Mouse (Mus musculus) intestine, postnatal 0 days (tissue): Measurements from ENCODE around the gene Tmem163. TPM values are rescaled to one million over a fixed set of nuclear protein-coding genes. Genes with fewer than 3 reads are reported as not detected.

Experiments used
- ATAC-seq: fragments of 200-750 bp; cut with Nextera tagmentation; 2 replicates; pipeline ENCODE4 v1.8.0; 2017; ENCODE audit warnings: mild to moderate bottlenecking, moderate TSS enrichment, moderate library complexity
- H3K27ac ChIP-seq: fragments of 300-500 bp; sonication (generic); 2 replicates; pipeline ENCODE4 v1.5.1; 2014; ENCODE audit warnings: mild to moderate bottlenecking, low read depth, low read length, moderate library complexity
- H3K27me3 ChIP-seq: fragments of 300-500 bp; sonication (generic); replicated peaks from 2 replicates; pipeline ENCODE4 v1.6.1; 2014; ENCODE audit warnings: low read length, mixed read lengths; ENCODE audit not compliant: control insufficient read depth, insufficient read depth
- H3K36me3 ChIP-seq: fragments of 300-500 bp; sonication (generic); 2 replicates; pipeline ENCODE4 v1.6.1; 2014; ENCODE audit warnings: mild to moderate bottlenecking, moderate library complexity; ENCODE audit not compliant: control insufficient read depth, insufficient read depth
- H3K4me1 ChIP-seq: fragments of 300-500 bp; sonication (generic); replicated peaks from 2 replicates; pipeline ENCODE4 v1.6.1; 2014; ENCODE audit warnings: antibody characterized with exemption, low read length, mixed read lengths; ENCODE audit not compliant: control insufficient read depth, insufficient read depth
- H3K4me2 ChIP-seq: fragments of 300-500 bp; sonication (generic); replicated peaks from 2 replicates; pipeline ENCODE4 v1.6.1; 2014; ENCODE audit warnings: low read depth, mild to moderate bottlenecking, moderate library complexity
- H3K4me3 ChIP-seq: fragments of 300-500 bp; sonication (generic); 2 replicates; pipeline ENCODE4 v1.5.1; 2014; ENCODE audit warnings: low read depth, low read length
- H3K9ac ChIP-seq: fragments of 300-500 bp; sonication (generic); 2 replicates; pipeline ENCODE4 v1.6.1; 2014; ENCODE audit warnings: mild to moderate bottlenecking, low read depth, low read length
- H3K9me3 ChIP-seq: fragments of 300-500 bp; sonication (generic); 2 replicates; pipeline ENCODE4 v1.6.1; 2016; ENCODE audit warnings: mixed run types; ENCODE audit not compliant: control insufficient read depth
- CTCF ChIP-seq: sonication (generic); IDR thresholded peaks from 2 replicates; pipeline ENCODE4 v1.5.1; 2016; ENCODE audit warnings: low read depth, mild to moderate bottlenecking, control low read depth, antibody characterized with exemption, moderate library complexity
- WGBS: fragments of 180-500 bp; shearing (Covaris S2); extraction: QIAGEN DNeasy Blood & Tissue Kit; methylation state at CpG from one replicate; pipeline ENCODE4 v1.1.7; 2014; 5-methylcytosine and 5-hydroxymethylcytosine counted together
- polyA plus RNA-seq: library from polyadenylated mRNA; unstranded; fragments of >200 nt; fragmentation: Nextera tagmentation; extraction: Ambion mirVana; gene quantifications from 2 replicates; pipeline ENCODE4 v1.2.1, GENCODE M21; 2015

Tmem163 gene
- polyA plus RNA-seq, 1 experiment from 2014 or later: 0.26 TPM

GRCm38 (mm10) chr1:127548078-127548477 lies 131.3 kb downstream of the Tmem163 start:
- no peak overlapping the region for H3K27ac ChIP-seq
- no peak for TF ChIP-seq CTCF
- H3K9ac ChIP-seq: no peak overlapping the region
- H3K9me3 ChIP-seq: no peaks in the 10 kb centered on the region
- ATAC-seq: no peak
- no peaks in the 10 kb centered on the region for H3K4me1 ChIP-seq
- WGBS: 80% methylated on average over 4 of the region's 4 CpGs
- no peaks in the 10 kb centered on the region for H3K36me3 ChIP-seq
- H3K4me3 ChIP-seq: no peak overlapping the region
- no peak overlapping the region for H3K4me2 ChIP-seq
- no peaks in the 10 kb centered on the region for H3K27me3 ChIP-seq

GRCm38 (mm10) chr1:127542756-127543155 lies 136.6 kb downstream of the Tmem163 start:
- no peak overlapping the region for H3K4me3 ChIP-seq
- H3K4me2 ChIP-seq: no peak overlapping the region
- no peak for TF ChIP-seq CTCF
- ATAC-seq: no peak
- H3K9ac ChIP-seq: no peak overlapping the region
- H3K4me1 ChIP-seq: no peaks in the 10 kb centered on the region
- 12% methylated on average over 1 of the region's 1 CpGs for WGBS
- no peaks in the 10 kb centered on the region for H3K27me3 ChIP-seq
- no peaks in the 10 kb centered on the region for H3K36me3 ChIP-seq
- no peak overlapping the region for H3K27ac ChIP-seq
- H3K9me3 ChIP-seq: no peaks in the 10 kb centered on the region

- Histone ChIP-seq H3K36me3 (no peaks in the 10 kb centered on the region), H3K4me3 (no peak overlapping the region), H3K27ac (no peak overlapping the region), H3K9ac (no peak overlapping the region), H3K27me3 (no peaks in the 10 kb centered on the region), H3K4me1 (no peaks in the 10 kb centered on the region), H3K9me3 (no peaks in the 10 kb centered on the region), H3K4me2 (no peak overlapping the region)
- no peak for ATAC-seq
- 88% methylated on average over 7 of the region's 7 CpGs for WGBS
- no peak for TF ChIP-seq CTCF
Observed at GRCm38 (mm10) chr1:127541931-127542330, 137.4 kb downstream of the Tmem163 start.

GRCm38 (mm10) chr1:127541522-127541921 lies 137.8 kb downstream of the Tmem163 start:
- ATAC-seq: no peak
- Histone ChIP-seq H3K36me3 (no peaks in the 10 kb centered on the region), H3K4me2 (no peak overlapping the region), H3K9me3 (no peaks in the 10 kb centered on the region), H3K27ac (no peak overlapping the region), H3K27me3 (no peaks in the 10 kb centered on the region), H3K4me1 (no peaks in the 10 kb centered on the region), H3K9ac (no peak overlapping the region), H3K4me3 (no peak overlapping the region)
- WGBS: 86% methylated on average over 4 of the region's 4 CpGs
- no peak for TF ChIP-seq CTCF

GRCm38 (mm10) chr1:127537204-127538038 lies 141.9 kb downstream of the Tmem163 start:
- Histone ChIP-seq H3K4me1 (no peaks in the 10 kb centered on the region), H3K9me3 (no peaks in the 10 kb centered on the region), H3K4me2 (no peak overlapping the region), H3K27me3 (no peaks in the 10 kb centered on the region), H3K4me3 (no peak overlapping the region), H3K27ac (no peak overlapping the region), H3K36me3 (no peaks in the 10 kb centered on the region), H3K9ac (no peak overlapping the region)
- ATAC-seq: no peak
- no peak for TF ChIP-seq CTCF
- WGBS: 26% methylated on average over 17 of the region's 17 CpGs

- WGBS: 48% methylated on average over 5 of the region's 5 CpGs
- no peak for ATAC-seq
- Histone ChIP-seq H3K9ac (no peak overlapping the region), H3K9me3 (no peaks in the 10 kb centered on the region), H3K36me3 (no peaks in the 10 kb centered on the region), H3K4me1 (no peaks in the 10 kb centered on the region), H3K4me2 (no peak overlapping the region), H3K27me3 (no peaks in the 10 kb centered on the region), H3K4me3 (no peak overlapping the region), H3K27ac (no peak overlapping the region)
- no peak for TF ChIP-seq CTCF
Observed at GRCm38 (mm10) chr1:127536448-127536847, 142.9 kb downstream of the Tmem163 start.

GRCm38 (mm10) chr1:127531723-127532122 lies 147.6 kb downstream of the Tmem163 start:
- no peak overlapping the region for H3K27ac ChIP-seq
- H3K4me3 ChIP-seq: no peak overlapping the region
- H3K27me3 ChIP-seq: no peaks in the 10 kb centered on the region
- ATAC-seq: no peak
- WGBS: 66% methylated on average over 5 of the region's 5 CpGs
- H3K9ac ChIP-seq: no peak overlapping the region
- TF ChIP-seq CTCF: no peak
- no peaks in the 10 kb centered on the region for H3K36me3 ChIP-seq
- no peaks in the 10 kb centered on the region for H3K4me1 ChIP-seq
- H3K4me2 ChIP-seq: no peak overlapping the region
- H3K9me3 ChIP-seq: no peaks in the 10 kb centered on the region
